Mouse (Mus musculus): Measurements from ENCODE around the gene Otud3. TPM values are rescaled to one million over a fixed set of nuclear protein-coding genes. Genes with fewer than 3 reads are reported as not detected.

Otud3 gene
- 15.5 and 16.5 TPM in 2 replicates for polyA plus RNA-seq (2012)

GRCm38 (mm10) chr4:138913797-138914196 is at the start of gene Otud3:
Gene Otud3 (minus strand): TSS chr4:138913945.
- TF ChIP-seq GATA1 (IDR thresholded peaks at IDR 0.05; ENCODE audit: low read length) = no peak

GRCm38 (mm10) chr4:138962719-138963118 is 49.0 kb upstream of the Otud3 start:
- TF ChIP-seq GATA1 (IDR thresholded peaks at IDR 0.05; ENCODE audit: low read length) = no peak

- TF ChIP-seq GATA1 (IDR thresholded peaks at IDR 0.05; ENCODE audit: low read length) = no peak
Measured at GRCm38 (mm10) chr4:138959926-138960325, 46.2 kb upstream of the Otud3 start.

- no peak for TF ChIP-seq GATA1 (IDR thresholded peaks at IDR 0.05; ENCODE audit: low read length)
Measured at GRCm38 (mm10) chr4:138959120-138959519, 45.4 kb upstream of the Otud3 start.

GRCm38 (mm10) chr4:138958612-138959011 is 44.9 kb upstream of the Otud3 start:
- TF ChIP-seq GATA1 (IDR thresholded peaks at IDR 0.05; ENCODE audit: low read length) = no peak

GRCm38 (mm10) chr4:138948257-138948656 is 34.5 kb upstream of the Otud3 start:
- no peak for TF ChIP-seq GATA1 (IDR thresholded peaks at IDR 0.05; ENCODE audit: low read length)

GRCm38 (mm10) chr4:138943730-138944129 is 30.0 kb upstream of the Otud3 start:
- no peak for TF ChIP-seq GATA1 (IDR thresholded peaks at IDR 0.05; ENCODE audit: low read length)

GRCm38 (mm10) chr4:138941966-138942365 is 28.2 kb upstream of the Otud3 start:
- TF ChIP-seq GATA1 (IDR thresholded peaks at IDR 0.05; ENCODE audit: low read length) = no peak

- TF ChIP-seq GATA1 (IDR thresholded peaks at IDR 0.05; ENCODE audit: low read length) = no peak
Measured at GRCm38 (mm10) chr4:138941401-138941800, 27.7 kb upstream of the Otud3 start.

GRCm38 (mm10) chr4:138939481-138939880 is 25.7 kb upstream of the Otud3 start:
- TF ChIP-seq GATA1 (IDR thresholded peaks at IDR 0.05; ENCODE audit: low read length) = no peak

- TF ChIP-seq GATA1 (IDR thresholded peaks at IDR 0.05; ENCODE audit: low read length) = no peak
Measured at GRCm38 (mm10) chr4:138938495-138939269, 24.9 kb upstream of the Otud3 start.

- no peak for TF ChIP-seq GATA1 (IDR thresholded peaks at IDR 0.05; ENCODE audit: low read length)
Measured at GRCm38 (mm10) chr4:138934456-138935145, 20.9 kb upstream of the Otud3 start.

GRCm38 (mm10) chr4:138933862-138934261 is 20.1 kb upstream of the Otud3 start:
- no peak for TF ChIP-seq GATA1 (IDR thresholded peaks at IDR 0.05; ENCODE audit: low read length)

- no peak for TF ChIP-seq GATA1 (IDR thresholded peaks at IDR 0.05; ENCODE audit: low read length)
Measured at GRCm38 (mm10) chr4:138925561-138925960, 11.8 kb upstream of the Otud3 start.

GRCm38 (mm10) chr4:138922131-138922459 is 8.3 kb upstream of the Otud3 start:
- TF ChIP-seq GATA1 (IDR thresholded peaks at IDR 0.05; ENCODE audit: low read length) = no peak

- no peak for TF ChIP-seq GATA1 (IDR thresholded peaks at IDR 0.05; ENCODE audit: low read length)
Measured at GRCm38 (mm10) chr4:138921254-138922130, 7.7 kb upstream of the Otud3 start.
